Mouse (Mus musculus) brown adipose tissue, adult 24 weeks (tissue): ENCODE data around the gene Coro1b. TPM values are rescaled to one million over a fixed set of nuclear protein-coding genes. Genes with fewer than 3 reads are reported as not detected.
"Not testable (repeated sequence)": the region's sequence is repeated elsewhere in the genome, so short reads cannot be mapped to it uniquely, and the experiment has no call there.

Source experiments
- H3K27ac ChIP-seq: fragments of 200-500 bp; replicated peaks from 2 replicates; pipeline ENCODE4 v1.5.1; 2012; ENCODE audit warnings: low read depth, mild to moderate bottlenecking, low read length
- H3K4me1 ChIP-seq: fragments of 200-500 bp; 2 replicates; pipeline ENCODE4 v1.6.1; 2012; ENCODE audit warnings: low read length, mixed read lengths; ENCODE audit not compliant: control insufficient read depth, insufficient read depth, insufficient read length
- H3K4me3 ChIP-seq: fragments of 200-500 bp; 2 replicates; pipeline ENCODE4 v1.5.1; 2012; ENCODE audit warnings: low read depth, mild to moderate bottlenecking, low read length, moderate library complexity; ENCODE audit not compliant: insufficient read depth
- polyA plus RNA-seq: library from polyadenylated mRNA; stranded (reverse); fragments of >200 nt; gene quantifications from 2 replicates; pipeline ENCODE4 v1.2.4, GENCODE M21; 2012; ENCODE audit not compliant: missing spikeins, insufficient read depth, insufficient read length

Coro1b gene
- polyA plus RNA-seq, 1 experiment: 103 TPM

DNA sequence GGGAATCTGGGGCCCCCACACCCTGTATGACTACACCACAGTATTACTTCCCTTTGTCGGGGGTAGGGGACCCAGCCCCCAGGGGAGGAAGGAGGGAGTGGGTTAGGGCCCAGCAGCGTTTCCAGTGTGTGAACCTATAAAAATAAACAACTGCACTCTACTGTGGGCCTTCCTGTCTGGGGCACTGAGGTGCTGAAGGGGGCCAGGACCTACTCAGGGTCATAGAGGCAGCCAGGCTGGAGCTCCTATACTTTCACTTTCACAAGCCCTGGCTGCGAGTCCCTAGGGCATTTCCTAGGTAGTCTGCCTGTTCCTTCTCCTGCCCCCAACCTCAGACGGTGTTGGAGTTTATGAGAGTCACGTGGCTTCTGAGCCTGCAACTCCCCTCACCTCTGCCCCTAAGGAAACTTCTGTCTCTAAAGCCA lies 34.6 kb upstream of the Coro1b start:
- Histone ChIP-seq H3K27ac (peak overlapping the region; percentile 74), H3K4me3 (no peak overlapping the region; the same call in 1 of the 2 replicates), H3K4me1 (peaks cover 12% of the 10 kb centered on the region)

DNA sequence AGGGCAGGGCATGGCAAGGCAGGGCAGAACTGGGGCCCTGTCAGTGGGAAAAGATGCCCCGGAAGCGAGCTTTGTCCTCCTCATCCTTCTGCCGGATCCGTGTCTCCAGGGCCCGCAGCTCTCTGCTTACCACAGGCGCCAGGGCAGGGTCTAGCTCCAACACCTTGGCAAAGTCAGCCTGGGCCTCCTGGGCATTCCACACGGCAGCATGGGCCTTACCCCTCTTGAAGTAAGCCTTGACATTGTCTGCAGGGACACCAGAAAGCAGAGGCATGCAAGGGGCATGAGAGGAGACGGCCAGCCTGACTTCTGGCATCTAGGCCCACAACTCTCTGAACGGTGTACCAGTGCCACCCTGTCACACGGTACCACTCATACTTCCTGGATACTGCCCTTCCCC lies 33.9 kb upstream of the Coro1b start:
- Histone ChIP-seq H3K27ac (no peak overlapping the region), H3K4me3 (no peak overlapping the region), H3K4me1 (peaks cover 12% of the 10 kb centered on the region)

DNA sequence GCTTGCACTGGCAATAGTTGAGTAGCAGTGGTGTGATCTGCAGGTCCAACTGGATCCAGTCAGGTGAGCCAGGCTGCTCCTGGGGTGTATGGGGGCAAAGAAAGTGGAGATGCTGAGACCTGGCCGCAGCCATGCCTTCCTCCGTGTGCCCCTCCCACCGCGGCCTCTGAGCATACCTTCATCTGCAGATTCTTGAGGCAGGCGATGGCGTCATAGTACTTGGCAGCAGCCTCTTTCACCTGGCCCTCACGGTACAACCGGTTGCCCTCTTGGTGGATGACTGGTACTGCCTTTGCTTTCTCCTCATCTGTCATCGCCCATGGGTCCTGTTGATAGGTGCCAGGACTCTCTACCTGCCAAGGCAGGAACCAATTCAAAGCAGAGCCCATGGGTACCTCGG lies 33.3 kb upstream of the Coro1b start:
- Histone ChIP-seq H3K4me3 (no peak overlapping the region), H3K27ac (no peak overlapping the region), H3K4me1 (peaks cover 12% of the 10 kb centered on the region)

DNA sequence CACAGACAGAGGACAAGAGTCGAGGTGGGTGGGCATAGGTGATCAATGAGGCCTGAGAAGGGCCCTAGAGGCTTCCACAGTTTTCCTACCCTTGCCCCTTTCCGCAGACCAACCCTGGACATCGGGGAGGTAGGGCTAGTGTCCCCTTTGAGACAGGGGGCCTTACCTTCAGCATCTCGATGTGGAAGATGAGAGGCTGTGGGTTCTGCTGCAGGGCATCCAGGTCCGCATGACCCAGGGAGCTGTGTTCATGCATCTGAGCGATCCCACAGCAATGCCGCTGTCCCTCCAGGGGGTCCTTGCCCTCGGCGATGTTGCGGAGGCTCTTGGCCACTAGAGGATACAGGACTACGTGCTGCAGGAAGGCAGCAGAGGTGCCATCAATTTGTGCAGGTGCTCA lies 32.6 kb upstream of the Coro1b start:
- H3K27ac ChIP-seq: no peak overlapping the region
- H3K4me3 ChIP-seq: no peak overlapping the region
- H3K4me1 ChIP-seq: peaks cover 17% of the 10 kb centered on the region

DNA sequence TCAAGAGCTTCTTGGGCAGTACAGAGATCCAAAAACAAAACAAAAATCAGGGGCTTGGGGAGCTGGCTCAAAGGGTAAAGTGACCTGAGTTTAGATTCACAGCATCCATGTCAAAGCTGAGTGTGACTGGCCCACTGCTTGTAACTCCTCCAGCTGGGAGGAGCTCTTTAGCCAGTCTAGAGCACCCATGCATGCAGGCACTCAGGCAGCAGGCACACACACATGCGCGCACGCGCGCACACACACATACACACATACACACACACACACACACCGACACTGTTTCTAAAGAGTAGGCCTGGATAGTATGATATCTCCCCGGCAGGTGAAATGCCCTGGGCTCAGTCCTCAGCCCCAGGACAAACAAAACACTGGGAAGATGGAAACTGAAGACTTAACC lies 31.4 kb upstream of the Coro1b start:
- Histone ChIP-seq H3K4me1 (peaks cover 17% of the 10 kb centered on the region), H3K4me3 (no peak overlapping the region)

DNA sequence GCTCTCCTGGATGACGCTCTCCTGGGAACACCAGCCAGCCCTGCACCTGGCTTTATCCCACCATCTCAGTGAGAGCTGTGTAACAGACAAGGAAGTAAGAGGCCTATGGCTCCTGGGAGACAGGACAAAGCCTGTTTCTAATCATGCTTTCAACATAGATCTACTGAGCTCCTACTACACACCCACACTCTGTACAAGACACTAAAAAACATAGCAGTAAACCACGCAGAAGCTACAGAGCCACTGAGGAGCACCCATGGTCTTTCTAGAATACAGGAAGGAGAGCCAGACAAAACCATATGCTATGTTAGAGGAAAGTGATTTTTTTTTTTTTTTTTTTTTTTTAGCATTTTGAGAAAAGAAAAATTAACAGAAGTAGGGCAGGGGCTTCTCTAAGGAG lies 30.1 kb upstream of the Coro1b start:
- Histone ChIP-seq H3K27ac (no peak overlapping the region), H3K4me1 (peaks cover 12% of the 10 kb centered on the region), H3K4me3 (no peak overlapping the region)

More for the DNA sequence above, 31.4 kb upstream of the Coro1b start:
- H3K27ac ChIP-seq: no peak overlapping the region

DNA sequence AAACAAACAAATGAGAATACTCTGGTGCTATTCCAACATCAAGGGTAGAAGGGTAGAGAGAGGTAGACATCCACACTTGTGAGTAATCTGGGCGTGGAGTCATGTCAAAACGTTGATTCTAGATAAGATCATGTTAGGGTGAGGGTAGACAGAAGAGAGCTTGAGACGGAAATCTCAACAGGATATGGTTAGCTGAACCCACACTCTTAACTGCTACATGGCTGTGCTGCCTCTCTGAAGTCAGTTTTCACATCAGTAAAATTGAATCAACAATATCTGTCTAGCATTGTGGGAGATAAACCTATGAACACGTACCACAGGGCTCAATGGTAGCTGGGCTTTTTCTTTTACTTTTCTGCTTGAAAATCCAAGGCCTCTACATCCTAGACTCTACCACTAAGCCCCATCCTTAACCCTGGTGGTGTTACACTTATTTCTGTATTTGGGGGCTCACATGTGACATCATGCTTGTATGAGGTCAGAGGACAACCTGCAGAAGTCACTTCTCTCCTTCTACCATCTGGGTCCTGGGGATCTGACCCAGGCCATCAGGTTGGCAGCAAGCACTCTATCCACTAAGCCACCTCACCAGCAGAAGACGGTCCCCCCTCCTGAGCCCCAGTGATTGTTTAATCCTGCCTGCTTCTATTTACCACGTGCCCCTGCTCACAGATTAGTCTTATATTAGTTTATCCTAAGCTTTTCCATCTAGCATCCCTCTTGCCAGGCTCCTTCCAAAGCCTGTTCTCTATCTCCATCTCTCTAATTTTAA lies 28.5 kb upstream of the Coro1b start:
- peaks cover 4% of the 10 kb centered on the region; the same call in 1 of the 2 replicates for H3K4me1 ChIP-seq
- no peak overlapping the region for H3K4me3 ChIP-seq
- no peak overlapping the region for H3K27ac ChIP-seq

DNA sequence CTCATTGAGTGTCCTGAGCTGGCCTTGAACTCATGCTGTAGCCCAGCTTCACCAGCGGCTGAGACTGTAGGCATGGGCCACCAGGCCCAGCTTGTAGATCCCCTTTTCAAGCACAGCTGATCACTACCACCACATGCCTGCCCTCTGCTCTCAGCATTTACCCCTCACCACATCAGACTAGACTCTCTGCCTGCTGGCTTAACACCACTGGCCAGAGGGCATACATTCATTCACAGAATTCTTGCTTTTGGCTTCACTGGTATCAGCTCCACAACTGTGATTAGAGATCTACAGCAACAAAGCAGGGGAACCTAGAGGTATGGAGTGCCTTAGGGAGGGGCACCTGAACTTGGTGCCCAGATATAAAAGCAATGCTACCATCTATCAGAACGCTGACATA lies 27.9 kb upstream of the Coro1b start:
- H3K4me3 ChIP-seq: peak overlapping the region; percentile 60
- H3K27ac ChIP-seq: no peak overlapping the region
- peaks cover 4% of the 10 kb centered on the region; the same call in 1 of the 2 replicates for H3K4me1 ChIP-seq

DNA sequence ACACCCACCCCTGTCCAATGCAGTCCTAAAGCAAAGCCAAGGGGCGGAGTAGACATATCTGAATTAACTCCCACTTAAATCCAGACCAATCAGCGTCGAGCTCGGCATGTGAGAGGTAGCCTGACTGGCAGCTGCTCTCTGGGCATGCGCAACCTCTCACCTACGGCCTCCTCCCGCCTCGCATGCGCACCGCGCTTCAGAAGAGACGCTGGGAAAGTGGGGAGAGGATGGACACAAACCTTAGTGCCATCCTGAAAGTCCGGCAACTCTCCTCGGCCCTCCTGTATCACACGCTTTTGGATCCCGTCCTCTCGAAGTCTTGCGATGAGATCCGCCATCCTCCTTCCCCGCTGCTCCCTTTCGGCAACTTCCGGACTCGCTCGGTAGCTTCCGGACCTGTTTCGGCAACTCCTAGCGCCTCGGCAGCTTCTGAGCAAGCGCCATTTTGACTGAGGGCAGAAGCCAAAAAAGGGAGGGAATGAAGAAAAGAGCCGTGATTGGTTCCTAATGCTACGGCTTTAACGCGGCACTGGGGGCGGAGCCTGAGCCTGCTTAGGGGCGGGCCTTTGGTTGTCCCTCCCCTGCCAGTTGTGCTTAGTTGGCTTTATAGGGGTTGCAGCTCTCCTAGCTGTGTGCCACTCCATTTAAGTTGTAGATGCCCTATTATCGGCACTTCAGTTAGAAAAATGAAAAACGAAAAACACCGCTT lies 27.2 kb upstream of the Coro1b start:
- peak overlapping the region; percentile 83 for H3K27ac ChIP-seq

DNA sequence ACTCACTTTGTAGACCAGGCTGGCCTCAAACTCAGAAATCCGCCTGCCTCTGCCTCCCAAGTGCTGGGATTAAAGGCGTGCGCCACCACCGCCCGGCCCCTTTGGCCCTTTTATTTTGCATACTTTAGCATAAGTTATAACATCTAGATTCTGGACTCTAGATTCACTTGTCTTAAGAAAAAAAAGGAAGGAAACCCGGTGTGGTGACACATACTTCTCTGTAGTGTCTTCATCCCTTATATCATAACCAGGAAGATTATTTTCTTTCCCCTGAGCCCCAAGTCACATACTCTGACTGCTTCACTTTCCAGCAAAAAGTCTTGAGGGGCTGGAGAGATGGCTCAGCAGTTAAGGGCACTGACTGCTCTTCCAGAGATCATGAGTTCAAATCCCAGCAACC lies 26.5 kb upstream of the Coro1b start:
- not testable (repeated sequence) for H3K4me1 ChIP-seq, H3K4me3 ChIP-seq, H3K27ac ChIP-seq

More for the DNA sequence above, 27.2 kb upstream of the Coro1b start:
- Histone ChIP-seq H3K4me3 (peak overlapping the region; percentile 60), H3K4me1 (peaks cover 4% of the 10 kb centered on the region; the same call in 1 of the 2 replicates)

DNA sequence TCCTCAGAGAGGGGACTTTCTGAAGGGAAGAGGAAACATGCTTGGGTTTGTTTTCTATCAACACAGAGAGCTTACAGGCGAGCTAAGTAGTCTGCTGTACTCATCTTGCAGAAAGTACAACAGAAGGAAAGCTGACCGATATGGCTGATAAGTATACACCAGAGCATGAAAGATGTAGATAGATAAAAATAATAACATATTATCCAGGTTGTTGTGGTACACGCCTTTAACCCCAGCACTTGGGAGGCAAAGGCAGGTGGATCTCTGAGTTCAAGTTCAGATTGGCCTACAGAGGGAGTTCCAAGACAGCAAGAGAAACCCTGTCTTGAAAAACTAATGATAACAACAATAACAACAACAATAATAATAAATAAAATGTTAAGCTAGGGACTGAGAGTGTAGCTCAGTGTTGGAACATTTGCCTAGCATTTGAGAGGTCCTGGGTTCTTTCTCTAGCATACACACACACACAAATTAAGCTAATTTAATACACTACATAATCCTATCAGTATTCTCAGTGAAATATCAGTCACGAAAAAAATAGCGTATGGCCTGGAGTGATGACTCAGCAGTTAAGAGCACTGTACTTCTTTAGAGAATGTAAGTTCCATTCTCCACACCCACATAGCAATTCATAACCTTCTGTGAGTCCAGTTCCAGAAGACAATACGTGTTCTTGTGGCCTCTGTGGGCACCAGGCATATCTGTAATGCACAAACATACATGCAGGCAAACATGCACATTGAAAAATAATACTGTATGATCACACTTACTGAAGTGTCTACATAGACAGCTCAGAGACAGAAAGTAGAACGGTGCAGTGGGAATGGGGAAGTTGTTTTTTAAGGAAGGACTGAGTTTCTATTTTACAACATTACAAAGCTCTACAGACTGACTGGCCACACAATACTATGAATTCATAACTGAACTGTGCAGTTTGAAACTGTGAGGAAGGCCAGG lies 25.7 kb upstream of the Coro1b start:
- Histone ChIP-seq H3K27ac (no peak overlapping the region; the same call in 1 of the 2 replicates), H3K4me3 (no peak overlapping the region), H3K4me1 (peaks cover 12% of the 10 kb centered on the region)

DNA sequence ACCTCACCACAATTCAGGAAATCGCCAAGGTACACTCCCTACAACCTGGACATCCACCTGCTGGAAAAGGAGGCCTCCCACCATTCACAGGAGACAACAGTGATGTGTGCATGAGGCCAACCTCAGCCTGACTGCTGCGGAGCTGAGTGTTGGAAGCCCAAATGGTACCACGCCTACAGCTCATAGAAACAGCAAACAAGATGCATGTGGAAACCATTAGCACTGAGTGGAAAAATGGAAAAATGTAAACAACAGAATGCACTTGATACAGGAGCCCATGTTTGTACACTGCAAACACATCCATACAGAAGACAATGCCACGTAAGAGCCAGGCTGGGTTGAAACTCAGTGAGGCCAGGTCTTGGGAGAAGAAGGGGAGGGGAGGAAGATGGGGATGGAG lies 24.0 kb upstream of the Coro1b start:
- Histone ChIP-seq H3K4me3 (no peak overlapping the region), H3K4me1 (peaks cover 12% of the 10 kb centered on the region), H3K27ac (no peak overlapping the region)

DNA sequence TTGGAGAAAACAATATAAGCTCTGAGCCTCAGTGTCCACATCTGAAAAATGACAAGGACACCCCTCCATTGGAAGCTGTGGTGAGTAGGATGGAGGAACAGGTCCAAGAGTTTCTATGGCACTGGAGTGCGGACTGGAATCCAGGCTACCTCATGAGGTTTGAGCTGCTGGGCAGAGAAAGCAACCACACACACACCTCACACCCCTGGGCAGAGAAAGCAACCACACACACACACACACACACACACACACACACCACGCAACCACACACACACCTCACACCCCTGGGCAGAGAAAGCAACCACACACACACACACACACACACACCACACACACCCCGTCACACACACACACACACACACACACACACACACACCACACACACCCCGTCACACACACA lies 23.2 kb upstream of the Coro1b start:
- Histone ChIP-seq H3K27ac (peak overlapping the region; percentile 63), H3K4me3 (peak overlapping the region; percentile 52), H3K4me1 (peaks cover 12% of the 10 kb centered on the region)

DNA sequence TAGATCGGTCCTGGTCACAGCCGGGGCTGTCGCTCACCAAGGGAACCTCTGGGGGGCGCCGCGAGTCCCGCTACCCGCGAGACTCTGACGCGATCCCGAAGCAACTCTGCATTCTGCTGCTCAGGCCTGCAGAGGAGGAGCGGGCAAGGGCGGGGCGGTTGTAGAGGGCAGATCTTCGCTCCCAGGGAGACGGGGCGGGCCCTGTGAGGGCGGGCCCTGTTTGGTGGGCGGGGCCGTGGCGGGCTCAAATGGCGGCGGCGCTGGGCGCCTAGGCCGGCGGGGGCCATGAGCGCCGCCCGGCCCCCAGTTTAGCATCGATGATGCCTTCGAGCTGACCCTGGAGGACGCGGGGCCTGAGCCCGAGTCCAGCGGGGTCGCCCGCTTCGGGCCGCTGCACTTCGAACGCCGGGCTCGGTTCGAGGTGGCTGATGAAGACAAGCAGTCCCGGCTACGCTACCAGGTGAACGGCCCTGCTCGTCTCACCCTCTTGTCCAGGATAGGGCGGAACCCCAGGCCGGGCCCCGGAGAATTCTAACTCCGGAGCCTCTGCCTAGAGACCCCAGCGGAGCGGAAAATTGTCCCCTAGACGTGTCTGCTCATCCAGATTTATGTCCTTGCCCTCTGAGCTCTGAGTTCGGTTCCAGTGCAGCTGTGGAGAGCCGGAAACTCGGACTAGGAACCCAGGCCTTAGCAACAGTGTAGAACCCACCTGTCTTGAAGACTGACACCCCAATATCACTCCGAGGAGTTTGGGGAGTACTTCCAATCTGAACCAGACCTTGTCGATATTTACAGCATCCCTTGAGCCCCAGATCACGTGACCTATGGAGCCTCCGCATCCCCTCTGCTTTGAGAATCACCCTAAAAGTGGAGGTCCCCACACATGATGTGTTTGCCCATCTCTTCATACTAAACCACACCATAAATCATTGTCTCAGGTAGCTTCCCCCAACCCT lies 22.4 kb upstream of the Coro1b start, which contains the start of gene Aip:
TSS of gene Aip (minus strand) at position 118 of the 956 bp plus-strand sequence.
- peak within 1 kb of the TSS; percentile 63 for H3K27ac ChIP-seq
- H3K4me1 ChIP-seq: peaks cover 8% of the 10 kb centered on the region
- H3K4me3 ChIP-seq: peak within 1 kb of the TSS; percentile 92
